Mouse (Mus musculus): ENCODE results near the gene Nrxn1. TPM values are rescaled to one million over a fixed set of nuclear protein-coding genes. Genes with fewer than 3 reads are reported as not detected.
"Not testable (repeated sequence)": the region's sequence is repeated elsewhere in the genome, so short reads cannot be mapped to it uniquely, and the experiment has no call there.

Nrxn1 gene
- total RNA-seq, 4 experiments from 2014 or later = 1.3 to 3.6 (median 2.6) TPM

DNA sequence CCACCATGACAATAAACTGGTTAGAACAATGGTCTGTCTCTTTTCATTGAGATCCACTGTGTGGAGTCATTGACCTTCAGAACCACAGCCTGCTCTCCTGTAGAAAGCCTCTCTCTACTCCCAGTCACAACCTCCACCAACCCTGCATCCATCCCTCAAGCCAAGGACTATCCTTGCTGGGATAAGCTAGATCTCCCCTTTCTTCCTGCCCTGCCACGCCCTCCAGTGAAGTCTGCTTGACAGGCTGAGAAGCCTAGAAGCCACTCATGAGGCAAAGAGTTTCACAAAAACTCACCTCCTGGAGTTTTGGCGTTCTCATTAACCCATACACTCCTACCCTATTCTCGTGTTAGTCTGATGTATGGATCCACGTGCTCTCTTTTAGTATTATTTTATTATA lies 821.7 kb downstream of the Nrxn1 start:
- DNase-seq (ENCODE audit: low spot score) = no peak

DNA sequence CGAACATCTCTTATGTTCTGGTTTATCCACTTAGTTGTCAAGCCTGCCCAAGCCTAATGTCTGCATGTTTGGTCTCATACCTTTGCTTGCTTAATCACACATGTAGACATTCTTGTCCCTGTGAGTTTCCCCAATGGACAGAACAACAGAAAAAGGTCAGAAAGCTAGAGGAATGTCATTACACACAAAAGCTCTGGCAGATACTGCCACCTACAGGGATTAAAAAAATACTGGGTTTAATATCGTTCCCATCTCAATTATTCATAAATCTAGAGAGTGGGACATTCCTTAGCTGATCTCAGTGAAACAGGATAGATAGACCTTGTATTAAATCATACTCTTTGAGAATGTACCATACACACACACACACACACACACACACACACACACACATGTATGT lies 823.7 kb downstream of the Nrxn1 start:
- DNase-seq (ENCODE audit: low spot score) = no peak

DNA sequence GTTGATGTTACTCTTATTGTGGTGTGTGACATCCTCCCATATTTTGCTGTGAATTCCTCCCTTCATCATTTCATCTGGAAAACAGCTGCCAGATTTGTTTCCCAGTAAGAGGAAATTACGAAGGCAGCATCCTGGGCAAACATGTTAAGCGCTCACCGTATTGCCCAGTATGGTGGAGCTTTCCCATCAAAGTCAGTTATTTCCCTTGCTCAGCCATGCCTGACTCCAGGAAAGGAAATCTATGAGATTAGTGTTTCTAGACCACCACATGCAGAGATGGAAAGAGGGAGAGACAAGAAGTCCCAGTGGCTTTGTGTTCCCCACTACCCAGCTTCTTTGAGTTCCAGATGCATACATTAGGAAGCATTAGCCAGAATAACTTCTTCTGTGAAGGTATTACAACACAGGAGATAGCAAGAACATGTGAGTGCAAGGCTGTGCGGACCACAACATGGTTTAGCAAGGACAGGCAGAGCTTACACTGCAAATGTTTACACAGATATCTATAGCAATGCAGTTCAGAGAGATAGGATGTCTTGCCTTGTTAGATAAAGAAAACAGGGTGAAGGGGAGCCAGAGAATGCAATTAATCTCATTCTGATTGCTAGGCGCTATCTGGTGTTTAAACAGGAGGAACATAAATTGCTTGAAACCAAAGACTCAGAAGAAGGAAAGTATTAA lies 839.3 kb downstream of the Nrxn1 start:
- no peak for DNase-seq (ENCODE audit: low spot score)

DNA sequence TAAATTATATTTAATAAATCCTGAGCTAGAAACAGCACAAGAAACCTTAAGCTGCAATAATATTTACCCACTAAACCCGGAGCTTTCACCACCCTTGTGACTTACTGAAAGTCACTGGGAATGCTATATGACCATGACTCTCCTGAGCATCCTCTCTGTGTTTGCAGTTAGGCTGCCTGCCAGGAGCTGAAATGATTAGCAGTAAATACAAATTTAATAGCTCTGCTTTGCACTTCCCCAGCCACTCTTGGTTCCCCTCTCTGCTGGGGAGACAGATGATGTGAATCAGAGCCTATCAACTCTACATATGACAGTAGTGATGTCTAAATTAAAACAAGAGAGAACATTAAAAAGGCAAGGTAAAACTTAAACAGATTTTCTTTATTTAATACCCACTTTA lies 840.7 kb downstream of the Nrxn1 start:
- no peak for DNase-seq (ENCODE audit: low spot score)

DNA sequence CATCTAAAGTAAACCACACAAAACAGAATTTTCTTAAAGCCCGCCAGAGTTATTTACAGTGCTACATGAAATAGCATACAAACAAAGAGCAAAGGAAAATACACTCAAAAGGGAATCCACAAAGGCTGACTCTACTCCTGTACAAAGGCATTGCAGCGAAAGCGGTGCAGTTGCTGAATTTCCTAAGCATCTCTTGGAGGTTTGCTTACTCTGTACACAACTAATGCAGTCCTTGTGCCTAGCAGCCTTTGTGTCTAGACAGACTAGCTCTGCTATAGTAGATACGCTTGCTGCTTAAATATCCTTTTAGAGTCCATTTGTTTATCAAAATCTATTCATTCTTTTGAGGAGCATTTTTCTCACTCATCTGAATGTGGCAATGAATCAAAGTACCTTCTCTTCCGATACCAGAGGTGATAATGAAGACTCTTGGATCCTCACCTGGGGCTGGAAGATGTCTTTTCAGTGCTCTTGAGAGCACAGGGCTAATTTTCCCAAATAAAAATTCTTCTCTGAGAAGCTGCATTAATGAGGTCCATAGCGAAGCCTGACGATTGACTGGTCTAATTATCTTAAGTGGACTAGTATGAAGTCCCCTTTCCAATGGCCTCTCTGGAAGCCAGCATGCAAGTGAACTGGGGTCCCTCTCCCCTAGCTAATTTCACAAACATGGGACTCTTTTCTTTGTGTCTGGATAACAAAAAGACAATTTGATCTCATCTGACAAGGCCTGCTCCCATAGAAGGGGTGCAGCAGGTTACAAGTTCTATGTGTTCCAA lies 845.6 kb downstream of the Nrxn1 start:
- DNase-seq (ENCODE audit: low spot score) = no peak

DNA sequence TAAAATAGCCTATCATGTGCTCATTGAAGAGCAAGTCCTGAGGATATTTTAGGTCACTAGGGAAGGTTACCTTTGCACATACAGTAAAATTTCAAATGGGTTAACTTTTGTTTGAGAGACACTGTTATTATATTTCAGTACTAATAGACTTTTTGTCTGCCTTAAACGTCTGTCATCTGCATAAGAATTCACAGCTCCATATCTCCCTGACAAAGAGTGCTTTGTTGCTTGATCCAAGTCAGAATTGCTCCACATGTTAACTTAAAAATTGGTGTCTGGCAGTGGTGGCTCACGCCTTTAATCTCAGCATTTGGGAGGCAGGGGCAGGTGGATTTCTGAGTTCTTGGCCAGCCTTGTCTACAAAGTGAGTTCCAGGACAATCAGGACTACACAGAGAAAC lies 848.5 kb downstream of the Nrxn1 start:
- no peak for DNase-seq (ENCODE audit: low spot score)

DNA sequence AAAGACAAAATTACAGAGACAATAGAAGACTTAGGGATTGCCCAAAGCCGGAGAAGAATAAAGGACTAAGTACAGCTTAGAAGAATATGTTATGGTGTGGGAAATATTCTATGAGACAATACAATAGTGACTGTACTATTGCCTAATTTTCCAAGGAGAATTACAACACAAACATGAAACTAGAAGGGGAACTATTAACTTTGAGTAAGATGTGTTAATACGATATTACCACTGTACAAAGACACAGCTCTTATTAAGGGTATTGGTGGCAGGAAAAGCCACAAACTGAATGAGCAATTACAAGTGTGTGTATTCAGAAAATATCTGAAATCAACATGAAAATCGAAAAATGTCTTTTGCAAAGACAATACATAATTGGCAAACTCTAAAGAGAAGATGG lies 853.9 kb downstream of the Nrxn1 start:
- no peak for DNase-seq (ENCODE audit: low spot score)

DNA sequence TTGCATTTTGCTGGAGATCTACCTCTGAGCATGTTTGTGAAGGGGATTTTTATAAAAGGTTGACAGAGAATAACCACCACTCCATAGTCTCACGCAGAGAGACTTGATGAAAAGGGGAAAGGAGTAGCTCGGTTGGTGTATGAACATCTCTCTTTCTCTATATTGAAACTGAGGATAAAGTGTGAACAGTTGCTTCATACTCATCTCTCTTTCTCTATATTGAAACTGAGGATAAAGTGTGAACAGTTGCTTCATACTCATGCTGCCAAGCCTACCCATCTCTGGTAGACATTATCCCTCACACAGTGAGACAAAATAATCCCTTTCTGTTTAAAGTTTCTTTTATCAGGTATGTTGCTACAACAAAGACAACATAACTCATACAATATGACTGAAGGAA lies 854.4 kb downstream of the Nrxn1 start:
- DNase-seq (ENCODE audit: low spot score) = no peak

DNA sequence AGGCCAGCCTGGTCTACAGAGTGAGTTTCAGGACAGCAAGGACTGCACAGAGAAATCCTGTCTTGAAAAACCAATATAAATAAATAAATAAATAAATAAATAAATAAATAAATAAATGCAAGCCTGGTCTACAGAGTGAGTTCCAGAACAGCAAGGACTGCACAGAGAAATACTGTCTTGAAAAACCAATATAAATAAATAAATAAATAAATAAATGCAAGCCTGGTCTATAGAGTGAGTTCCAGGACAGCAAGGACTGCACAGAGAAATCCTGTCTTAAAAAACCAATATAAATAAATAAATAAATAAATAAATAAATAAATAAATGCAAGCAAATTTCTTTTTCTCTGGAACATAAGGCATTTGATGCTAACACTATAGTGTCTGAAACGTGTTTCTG lies 857.2 kb downstream of the Nrxn1 start:
- DNase-seq (ENCODE audit: low spot score) = not testable (repeated sequence)

DNA sequence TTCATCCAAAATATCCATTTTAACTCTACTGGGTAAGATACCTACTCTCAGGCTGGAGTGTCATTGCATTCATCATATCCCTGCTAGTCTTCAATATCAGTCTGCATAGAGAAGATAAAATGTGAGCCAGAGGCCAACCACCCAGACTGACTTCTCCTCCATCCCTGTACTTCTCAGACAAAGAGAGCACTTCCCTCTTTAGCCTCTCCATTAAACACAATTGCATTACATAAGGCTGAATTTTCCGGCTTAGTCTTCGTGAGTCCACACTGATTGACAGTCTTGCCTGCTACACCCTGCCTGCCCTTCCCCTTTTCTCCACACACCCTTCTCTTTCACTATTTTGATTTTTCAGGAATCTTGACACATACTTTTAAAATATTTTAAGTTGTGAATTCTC lies 858.1 kb downstream of the Nrxn1 start:
- no peak for DNase-seq (ENCODE audit: low spot score)

DNA sequence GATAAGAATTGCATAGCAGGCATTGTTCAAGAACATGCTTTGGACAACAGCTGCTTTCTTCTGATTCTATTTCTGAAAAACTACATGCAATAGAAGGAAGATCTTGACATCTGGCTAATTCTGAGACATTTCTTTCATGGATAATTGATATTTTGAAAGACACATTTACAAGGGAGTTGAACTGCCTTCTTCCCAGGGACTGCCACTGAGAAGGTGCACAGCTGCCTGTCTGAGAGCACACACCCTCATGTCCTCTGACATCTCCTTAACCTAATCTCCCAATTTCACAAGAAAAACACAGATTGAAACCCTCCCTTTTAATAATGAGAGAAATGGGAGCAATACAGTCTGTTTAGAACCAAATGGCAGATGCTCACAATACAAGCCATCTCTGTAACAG lies 884.3 kb downstream of the Nrxn1 start:
- DNase-seq (ENCODE audit: low spot score) = no peak

DNA sequence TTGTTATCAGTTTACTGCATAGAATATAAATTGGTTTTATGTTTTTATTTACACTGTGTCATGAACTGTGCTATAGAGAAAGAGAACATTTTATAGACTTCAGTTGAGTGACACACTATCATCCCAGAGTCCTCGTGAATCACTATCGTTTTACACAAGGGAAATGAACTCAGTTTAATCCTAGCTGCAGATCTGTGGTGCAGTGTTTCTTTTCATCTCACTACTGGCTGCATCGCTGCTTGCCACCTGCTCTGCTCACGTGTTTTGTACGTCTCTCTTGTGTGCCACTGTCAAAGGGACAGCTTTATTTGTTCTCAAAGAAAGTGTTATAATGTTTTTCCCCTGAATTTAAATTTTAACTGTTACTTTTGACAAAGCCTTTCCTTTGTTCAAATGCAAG lies 885.3 kb downstream of the Nrxn1 start:
- DNase-seq (ENCODE audit: low spot score) = no peak

DNA sequence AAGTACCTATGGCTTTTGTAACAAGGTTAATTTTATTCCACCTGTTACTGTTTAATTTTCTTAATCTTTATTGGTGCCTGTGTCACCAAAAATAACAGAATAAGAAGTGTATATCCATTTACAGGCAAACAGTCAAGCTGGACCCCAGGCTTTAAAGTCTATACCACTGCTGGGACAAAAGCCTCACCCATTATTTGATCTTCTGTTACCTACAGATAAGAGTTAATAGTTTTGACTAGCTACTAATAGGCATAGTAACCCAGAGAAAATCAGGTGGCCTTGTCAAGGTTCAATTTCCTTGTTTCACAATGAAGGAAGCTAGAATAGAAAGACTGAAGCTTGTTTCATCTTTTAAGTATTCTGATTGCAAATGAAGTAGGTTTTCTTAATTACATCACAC lies 888.9 kb downstream of the Nrxn1 start:
- DNase-seq (ENCODE audit: low spot score) = no peak

DNA sequence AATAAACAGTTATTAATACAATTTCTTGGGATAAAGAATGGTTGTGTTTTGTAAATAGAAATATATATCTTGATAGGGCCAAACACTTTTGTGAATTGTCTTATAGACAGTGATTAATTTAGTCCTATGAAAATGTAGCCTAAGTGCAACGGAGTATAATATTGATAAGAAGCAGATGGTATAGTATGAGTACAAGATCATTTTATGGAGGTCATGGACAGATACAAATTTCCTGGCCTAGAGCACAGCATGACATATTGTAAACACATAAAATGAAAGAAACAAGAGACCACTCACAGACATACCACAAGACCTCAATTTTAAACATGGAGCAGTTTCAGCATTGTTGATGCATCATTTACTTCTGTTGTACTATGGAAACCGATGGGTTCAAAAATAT lies 890.1 kb downstream of the Nrxn1 start:
- DNase-seq (ENCODE audit: low spot score) = no peak

DNA sequence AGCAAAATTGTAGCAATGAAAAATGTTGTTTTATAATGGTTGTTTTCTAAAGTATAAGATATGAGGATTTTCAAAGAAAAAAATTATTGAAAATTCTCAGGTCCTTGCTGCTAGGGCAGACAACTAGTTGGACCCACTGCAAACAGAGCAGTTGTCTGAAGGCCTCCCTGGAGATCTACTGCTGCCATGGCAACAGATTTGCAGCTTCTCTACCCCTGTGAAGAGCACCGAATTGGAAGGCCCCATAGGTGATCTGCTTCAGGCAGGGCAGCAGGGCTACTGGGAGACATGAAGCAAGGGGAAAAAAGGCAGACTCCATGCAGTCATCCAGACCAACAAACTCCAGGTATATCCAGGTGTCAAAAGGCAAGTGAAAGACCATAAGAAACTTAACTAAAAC lies 896.1 kb downstream of the Nrxn1 start:
- DNase-seq (ENCODE audit: low spot score) = no peak

DNA sequence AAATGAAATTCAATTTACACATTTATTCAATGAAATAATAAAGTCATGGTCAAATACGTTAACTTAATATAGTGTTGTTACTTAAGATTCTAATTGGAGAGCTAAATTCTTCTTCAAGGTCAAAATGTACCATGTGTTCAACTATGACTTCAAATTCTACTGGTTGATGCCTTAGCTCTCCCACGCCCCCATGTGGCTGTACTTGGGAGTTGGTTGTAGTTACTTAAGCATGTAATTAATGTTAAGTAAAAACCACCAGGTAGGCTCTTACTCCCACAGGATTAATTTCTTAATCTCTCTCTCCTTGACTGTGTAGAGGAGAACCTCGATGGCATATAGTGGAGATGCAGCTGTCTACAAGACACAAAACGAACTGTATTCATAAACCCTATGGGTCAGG lies 951.3 kb downstream of the Nrxn1 start:
- DNase-seq (ENCODE audit: low spot score) = no peak

DNA sequence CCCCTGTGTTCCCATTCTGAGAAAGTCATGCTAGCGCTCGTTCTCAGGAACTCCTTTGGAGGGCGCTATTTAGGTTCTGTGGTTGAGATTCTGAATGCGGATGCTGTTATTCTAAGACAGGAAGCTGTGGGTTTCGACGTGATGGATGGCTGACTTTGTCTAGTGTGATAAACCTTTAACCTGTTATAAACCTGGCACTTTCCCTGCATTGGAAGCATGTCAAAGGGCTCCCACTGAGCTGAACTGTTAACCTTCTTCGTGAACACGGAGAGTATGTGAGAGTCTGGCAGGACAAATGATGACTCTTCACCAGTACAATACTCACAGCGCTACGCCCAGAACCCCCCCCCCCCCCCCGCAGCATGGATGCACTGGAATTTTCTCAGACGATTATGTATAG lies 962.0 kb downstream of the Nrxn1 start:
- no peak for DNase-seq (ENCODE audit: low spot score)

DNA sequence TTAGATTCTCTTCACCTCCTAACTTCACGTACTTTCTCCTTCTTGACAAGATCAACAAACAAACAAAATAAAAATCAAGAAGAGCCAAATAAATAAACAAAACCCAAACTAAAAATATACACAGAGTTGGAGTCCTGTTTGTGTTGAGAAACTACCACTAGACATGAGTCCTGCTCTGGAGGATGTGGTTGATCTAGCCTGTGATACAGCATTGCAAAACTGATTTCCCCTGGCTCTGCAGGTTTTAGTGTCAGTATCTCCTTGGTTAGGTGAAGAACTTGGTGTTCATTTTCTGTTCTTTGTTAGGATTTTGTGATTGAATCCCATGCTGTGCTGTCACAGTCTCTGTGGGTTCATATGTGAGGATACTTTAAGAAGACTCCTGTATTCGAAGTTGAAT lies 963.7 kb downstream of the Nrxn1 start:
- DNase-seq (ENCODE audit: low spot score) = no peak

DNA sequence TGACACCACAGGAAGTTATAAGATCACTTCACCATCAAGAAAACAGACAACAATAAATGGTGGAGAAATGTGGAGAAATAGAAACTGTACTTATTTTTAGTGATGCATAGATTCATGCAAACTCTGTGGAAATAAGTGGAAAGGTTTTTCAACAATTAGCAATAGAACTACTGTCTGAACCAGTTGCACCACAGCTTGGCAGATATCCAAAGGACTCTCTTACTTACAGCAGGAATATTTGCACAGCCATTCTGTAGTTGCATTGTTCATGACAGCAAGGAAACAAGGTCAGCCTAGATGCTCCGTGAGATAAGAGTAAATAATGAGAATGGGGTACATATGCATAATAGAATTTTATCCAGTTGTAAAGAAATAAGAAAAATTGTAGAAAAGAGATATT lies 965.3 kb downstream of the Nrxn1 start:
- DNase-seq (ENCODE audit: low spot score) = no peak

DNA sequence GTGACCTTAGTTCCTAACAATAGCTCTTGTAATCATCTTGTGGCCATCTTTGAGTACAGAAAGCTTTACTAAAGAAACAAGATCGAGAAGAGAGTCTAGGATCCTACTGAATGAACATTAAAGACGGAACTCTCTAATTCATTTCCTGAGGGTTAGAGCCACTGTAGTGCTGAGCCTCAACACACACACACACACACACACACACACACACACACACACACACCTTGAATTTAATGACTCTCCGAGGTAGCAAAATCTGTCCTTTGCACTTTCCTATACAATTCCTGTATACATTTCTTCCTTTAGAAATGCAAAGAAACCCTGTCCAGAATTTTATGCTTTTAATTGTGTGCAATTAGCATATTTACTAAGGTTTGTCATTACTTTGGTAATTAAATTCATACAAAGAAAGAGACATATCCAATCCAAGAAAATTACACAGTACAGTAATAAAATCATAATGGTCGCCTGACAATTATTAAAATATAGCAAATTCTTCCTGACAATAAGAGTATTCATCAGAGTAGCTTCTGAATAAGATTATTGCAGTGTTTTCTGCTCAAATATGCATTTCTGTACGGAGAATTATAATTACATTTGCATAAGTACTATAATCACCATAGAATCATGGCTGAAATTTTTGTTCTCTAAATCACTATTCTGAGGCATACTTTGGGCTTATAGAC lies 969.9 kb downstream of the Nrxn1 start:
- DNase-seq (ENCODE audit: low spot score) = no peak

DNA sequence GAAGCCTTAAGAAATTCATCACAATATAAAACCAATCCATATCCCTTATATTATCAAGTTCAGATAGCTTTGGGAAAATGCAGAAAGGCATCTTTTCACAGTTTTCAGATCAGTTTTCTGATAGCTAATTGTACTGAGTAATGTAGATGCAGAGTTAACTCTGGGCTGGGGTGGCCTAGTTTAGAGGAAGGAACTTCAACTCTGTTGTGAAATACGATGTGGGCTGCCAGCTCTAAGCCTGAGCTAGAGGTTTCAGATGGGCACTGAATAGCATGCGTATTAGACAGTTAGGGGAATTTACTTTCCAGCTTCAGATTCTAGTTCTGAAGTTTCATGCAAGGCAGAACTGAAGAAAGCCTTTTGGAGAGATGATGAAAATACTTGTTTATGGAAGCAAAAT lies 976.6 kb downstream of the Nrxn1 start:
- no peak for DNase-seq (ENCODE audit: low spot score)

DNA sequence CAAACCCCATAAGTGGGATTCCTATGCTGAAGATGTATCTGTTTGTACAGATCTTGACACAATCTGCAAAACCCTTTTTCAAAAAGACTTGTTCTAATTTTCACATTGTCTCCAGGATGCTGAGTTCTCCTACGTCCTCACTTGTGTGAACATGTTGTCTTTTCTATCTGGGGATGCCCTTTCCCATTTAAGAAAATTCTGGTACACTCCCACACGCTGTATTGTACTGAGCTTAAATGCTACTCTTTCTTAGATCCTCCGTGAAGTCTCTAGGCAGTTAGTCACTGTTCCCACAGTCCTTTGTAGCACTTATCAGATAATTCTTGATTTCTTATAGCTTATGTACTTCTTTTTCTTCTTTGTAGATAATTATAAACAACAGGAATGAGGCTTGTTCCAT lies 997.9 kb downstream of the Nrxn1 start:
- DNase-seq (ENCODE audit: low spot score) = no peak

DNA sequence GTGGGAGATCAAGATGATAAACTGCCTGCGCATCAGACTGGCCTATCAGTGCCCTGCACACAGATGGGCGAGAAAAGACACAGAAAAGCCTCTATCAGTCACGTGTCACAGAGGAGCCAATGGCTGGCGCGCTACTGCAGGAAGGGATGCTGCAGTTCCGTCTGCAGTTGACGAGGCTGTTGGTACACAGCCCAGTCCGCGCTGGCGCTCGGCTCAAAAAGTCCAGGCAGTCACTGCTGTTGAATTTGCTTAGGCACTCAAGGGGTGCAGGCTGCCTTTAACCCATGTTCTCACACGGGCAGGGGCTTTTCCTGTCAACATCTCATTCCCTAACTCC lies 1004.6 kb downstream of the Nrxn1 start:
- peak; percentile 1 for DNase-seq (ENCODE audit: low spot score)
